Mouse (Mus musculus) embryonic fibroblast, embryonic 13.5 days (primary cell): ENCODE measurements around the gene Erbb2.

Experiments used
- CTCF ChIP-seq: IDR thresholded peaks from 2 replicates; pipeline ENCODE4 v1.5.1; 2011; ENCODE audit warnings: mild to moderate bottlenecking, control low read depth, low read length, moderate library complexity, borderline replicate concordance; ENCODE audit not compliant: insufficient read depth
- POLR2A ChIP-seq: IDR thresholded peaks from 2 replicates; pipeline ENCODE4 v1.6.1; 2011; ENCODE audit warnings: low read depth, mild to moderate bottlenecking, control low read depth, low read length, moderate library complexity

GRCm38 (mm10) chr11:98367863-98368186 lies 44.4 kb upstream of the Erbb2 start:
- TF ChIP-seq CTCF (no peak), POLR2A (no peak)
